15 mouse cellular contexts compared by ENCODE assay signal in the genomic region with DNA sequence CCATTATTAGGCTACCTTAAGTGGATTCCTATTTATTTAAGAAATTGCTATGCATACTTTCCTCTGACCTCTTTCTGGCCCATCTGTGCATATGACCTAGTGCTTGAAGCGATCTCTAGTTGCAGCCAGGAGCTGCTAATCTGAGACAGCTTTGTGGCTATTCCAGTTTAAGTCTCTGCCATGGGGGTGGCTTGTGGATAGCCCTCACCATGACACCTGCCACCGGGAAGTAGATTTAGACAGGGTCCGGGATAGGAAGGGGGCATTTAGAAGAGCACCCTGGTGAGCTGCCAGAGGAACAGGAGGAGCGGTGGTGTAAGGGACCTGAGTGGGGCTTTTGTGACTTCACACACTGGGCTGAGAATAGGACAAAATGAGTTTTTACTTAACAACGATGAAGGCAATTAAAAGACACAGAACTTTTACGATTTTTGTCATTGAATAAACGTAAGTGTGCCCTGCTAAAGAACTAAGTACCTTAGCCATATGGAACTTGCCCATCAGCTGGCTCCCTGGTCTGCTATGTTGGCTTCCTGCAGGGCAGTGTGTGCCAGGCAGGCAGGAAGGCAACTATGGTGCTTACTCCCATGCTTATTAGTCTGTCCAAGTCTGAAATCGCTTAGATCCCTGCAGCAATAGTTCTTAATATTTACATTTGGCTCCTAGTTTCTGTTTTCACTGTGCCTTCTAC.
A peak's percentile ranks its signal among the peaks of the same experiment; 100 is the strongest.
DNase-seq lines count a peak whose midpoint lies in the region; ATAC-seq and TF ChIP-seq lines count a peak whose summit lies in the region.
"Had no signal": no experiment of that assay in that cellular context is flagged by ENCODE, and none has a peak within 500 bp of the region (broad histone marks: within the 10 kb centered on the region; RNA-seq: fewer than 3 reads in every experiment).

No protein-coding gene starts in this region.

- H3K4me3 ChIP-seq in forebrain, embryonic 16.5 days (replicated peaks; ENCODE audit: low read length), result no peak overlapping the region
- no peak overlapping the region for H3K4me3 ChIP-seq in forebrain, embryonic 11.5 days (ENCODE audit: low read depth, low read length)
- no peak overlapping the region for H3K4me3 ChIP-seq in lung, postnatal 0 days (ENCODE audit: low read depth, low read length)
- H3K4me3 ChIP-seq in liver, embryonic 12.5 days, result no peak overlapping the region
- H3K4me3 ChIP-seq: heart, embryonic 15.5 days; hindbrain, embryonic 15.5 days had no signal

- no peak overlapping the region for H3K27ac ChIP-seq in forebrain, embryonic 16.5 days (ENCODE audit: low read length)
- no peak overlapping the region for H3K27ac ChIP-seq in forebrain, embryonic 11.5 days (ENCODE audit: low read depth, low read length)
- H3K27ac ChIP-seq in lung, postnatal 0 days (ENCODE audit: low read length), result peak overlapping the region; percentile 26; the same call in 1 of the 2 replicates
- H3K27ac ChIP-seq in liver, embryonic 12.5 days, result peak overlapping the region; percentile 45
- H3K27ac ChIP-seq: heart, embryonic 15.5 days; hindbrain, embryonic 15.5 days; macrophage had no signal

- no peaks in the 10 kb centered on the region for H3K27me3 ChIP-seq in forebrain, embryonic 16.5 days (replicated peaks; ENCODE audit: control insufficient read depth, insufficient read depth, low read length)
- H3K27me3 ChIP-seq in forebrain, embryonic 11.5 days (ENCODE audit: control insufficient read depth, insufficient read depth, low read length), result no peaks in the 10 kb centered on the region
- no peaks in the 10 kb centered on the region for H3K27me3 ChIP-seq in lung, postnatal 0 days (replicated peaks; ENCODE audit: insufficient read depth, low read length)
- no peaks in the 10 kb centered on the region for H3K27me3 ChIP-seq in liver, embryonic 12.5 days (replicated peaks)
- H3K27me3 ChIP-seq: heart, embryonic 15.5 days; hindbrain, embryonic 15.5 days had no signal

- 49% methylated on average over 8 of the region's 8 CpGs for WGBS in forebrain, embryonic 16.5 days
- 79% methylated on average over 8 of the region's 8 CpGs for WGBS in forebrain, embryonic 11.5 days
- 56% methylated on average over 8 of the region's 8 CpGs for WGBS in lung, postnatal 0 days
- 76% methylated on average over 8 of the region's 8 CpGs for WGBS in liver, embryonic 12.5 days (ENCODE audit: insufficient replicate concordance)

- H3K4me2 ChIP-seq in forebrain, embryonic 16.5 days (ENCODE audit: low read length), result no peak overlapping the region
- H3K4me2 ChIP-seq in forebrain, embryonic 11.5 days (ENCODE audit: low read depth, low read length, severe bottlenecking), result no peak overlapping the region
- H3K4me2 ChIP-seq in lung, postnatal 0 days (replicated peaks; ENCODE audit: low read depth, low read length), result peak overlapping the region; percentile 8; the same call in 1 of the 2 replicates
- no peak overlapping the region for H3K4me2 ChIP-seq in liver, embryonic 12.5 days
- H3K4me2 ChIP-seq: heart, embryonic 15.5 days; hindbrain, embryonic 15.5 days had no signal

- no peaks in the 10 kb centered on the region for H3K9me3 ChIP-seq in forebrain, embryonic 16.5 days (ENCODE audit: control insufficient read depth, low read length)
- no peaks in the 10 kb centered on the region for H3K9me3 ChIP-seq in forebrain, embryonic 11.5 days (ENCODE audit: control insufficient read depth, low read length)
- H3K9me3 ChIP-seq in lung, postnatal 0 days (ENCODE audit: low read length), result no peaks in the 10 kb centered on the region
- H3K9me3 ChIP-seq in liver, embryonic 12.5 days (replicated peaks), result no peaks in the 10 kb centered on the region
- H3K9me3 ChIP-seq: heart, embryonic 15.5 days; hindbrain, embryonic 15.5 days had no signal

- no peak for TF ChIP-seq CTCF in lung, postnatal 0 days (IDR thresholded peaks at IDR 0.05)

- peak; percentile 58; the same call in 1 of the 2 replicates for ATAC-seq in forebrain, embryonic 16.5 days
- ATAC-seq in forebrain, embryonic 11.5 days (replicated peaks; ENCODE audit: low FRiP score), result no peak
- peak; percentile 38 for ATAC-seq in lung, postnatal 0 days
- 0 out of 2 replicates have a peak, but pooled peaks have one; percentile 4 for ATAC-seq in liver, embryonic 12.5 days
- ATAC-seq: activated CD4-positive, CD25-positive, alpha-beta regulatory T cell, adult 4 months had no signal

- H3K4me1 ChIP-seq in forebrain, embryonic 16.5 days (replicated peaks; ENCODE audit: control insufficient read depth, insufficient read depth, low read length), result peaks cover 8% of the 10 kb centered on the region
- no peaks in the 10 kb centered on the region; the same call in 1 of the 2 replicates for H3K4me1 ChIP-seq in forebrain, embryonic 11.5 days (replicated peaks; ENCODE audit: control insufficient read depth, insufficient read depth, low read length)
- peaks cover 3% of the 10 kb centered on the region; the same call in 1 of the 2 replicates for H3K4me1 ChIP-seq in lung, postnatal 0 days (ENCODE audit: insufficient read depth, low read depth, low read length)
- peaks cover 45% of the 10 kb centered on the region for H3K4me1 ChIP-seq in liver, embryonic 12.5 days

- no peaks in the 10 kb centered on the region for H3K36me3 ChIP-seq in forebrain, embryonic 16.5 days (ENCODE audit: control insufficient read depth, insufficient read depth)
- H3K36me3 ChIP-seq in forebrain, embryonic 11.5 days (ENCODE audit: control insufficient read depth, insufficient read depth, low read length), result no peaks in the 10 kb centered on the region
- H3K36me3 ChIP-seq in lung, postnatal 0 days (ENCODE audit: insufficient read depth, low read length), result no peaks in the 10 kb centered on the region
- H3K36me3 ChIP-seq in liver, embryonic 12.5 days, result peaks cover 14% of the 10 kb centered on the region
- H3K36me3 ChIP-seq: heart, embryonic 15.5 days; hindbrain, embryonic 15.5 days had no signal

- no peak overlapping the region for H3K9ac ChIP-seq in forebrain, embryonic 16.5 days (replicated peaks; ENCODE audit: low read depth, low read length)
- H3K9ac ChIP-seq in forebrain, embryonic 11.5 days (ENCODE audit: low read length), result no peak overlapping the region
- no peak overlapping the region for H3K9ac ChIP-seq in lung, postnatal 0 days (replicated peaks; ENCODE audit: low read depth)
- H3K9ac ChIP-seq in liver, embryonic 12.5 days, result 0 out of 2 replicates have a peak overlapping the region, but pooled peaks have one; percentile 1
- H3K9ac ChIP-seq: heart, embryonic 15.5 days; hindbrain, embryonic 15.5 days had no signal

- TF ChIP-seq EP300 in lung, postnatal 0 days (IDR thresholded peaks at IDR 0.05), result no peak

- no peak for DNase-seq in forebrain, embryonic 11.5 days (ENCODE audit: low spot score)
- DNase-seq in lung, postnatal 0 days (ENCODE audit: low spot score), result peak; percentile 31
- no peak for DNase-seq in lung, postnatal 4 days
- DNase-seq in cerebellum, adult 8-10 months, result peak; percentile 48
- no peak for DNase-seq in layer of hippocampus, adult 9-10 months (ENCODE audit: low spot score)
- no peak for DNase-seq in kidney, postnatal 4 days
- DNase-seq: embryo, embryonic 11 days; gastrocnemius, postnatal 10 days; right cerebral cortex, postnatal 4 days had no signal

Comparison
In these comparisons a context has a peak if more than half of its experiments do, and no peak if none do; other contexts are left out.
1. DNase-seq: peak in lung, postnatal 0 days (single experiment) and cerebellum, adult 8-10 months (single experiment); none in forebrain, embryonic 11.5 days (single experiment), lung, postnatal 4 days (0 of 2), layer of hippocampus, adult 9-10 months (single experiment) and kidney, postnatal 4 days (0 of 2).
2. H3K27ac ChIP-seq: peak in lung, postnatal 0 days (single experiment) and liver, embryonic 12.5 days (single experiment); none in forebrain, embryonic 16.5 days (single experiment) and forebrain, embryonic 11.5 days (single experiment).